Mouse (Mus musculus) megakaryocyte, embryonic 14.5 days (primary cell): ENCODE measurements around the gene Ccdc146. TPM values are rescaled to one million over a fixed set of nuclear protein-coding genes. Genes with fewer than 3 reads are reported as not detected.

ENCODE experiments used
- H3K27me3 ChIP-seq: replicated peaks from 2 replicates; pipeline ENCODE3; 2012; ENCODE audit warnings: inconsistent platforms
- H3K36me3 ChIP-seq: replicated peaks from 2 replicates; pipeline ENCODE3; 2012; ENCODE audit warnings: low read length, inconsistent platforms, mixed read lengths
- H3K4me1 ChIP-seq: 2 replicates; pipeline ENCODE4 v1.6.1; 2012; ENCODE audit warnings: inconsistent platforms
- H3K4me3 ChIP-seq: replicated peaks from 2 replicates; pipeline ENCODE3; 2012; ENCODE audit warnings: moderate library complexity, mild to moderate bottlenecking, inconsistent platforms
- H3K9me3 ChIP-seq: 2 replicates; pipeline ENCODE4 v1.6.1; 2012; ENCODE audit warnings: inconsistent platforms
- FLI1 ChIP-seq: IDR thresholded peaks from 2 replicates; pipeline ENCODE4 v1.6.1; 2012; ENCODE audit warnings: low read length, inconsistent platforms, mixed read lengths
- GATA1 ChIP-seq: IDR thresholded peaks from 3 replicates; pipeline ENCODE4 v1.6.1; 2012; ENCODE audit warnings: mixed read lengths, low read length, inconsistent platforms, borderline replicate concordance
- polyA plus RNA-seq: library from polyadenylated mRNA; stranded (reverse); fragments of >175 nt; gene quantifications from 2 replicates; pipeline ENCODE4 v1.2.3, GENCODE M21; 2012; ENCODE audit warnings: low replicate concordance; ENCODE audit not compliant: insufficient read depth

The Ccdc146 gene
- polyA plus RNA-seq, 1 experiment: not detected

DNA sequence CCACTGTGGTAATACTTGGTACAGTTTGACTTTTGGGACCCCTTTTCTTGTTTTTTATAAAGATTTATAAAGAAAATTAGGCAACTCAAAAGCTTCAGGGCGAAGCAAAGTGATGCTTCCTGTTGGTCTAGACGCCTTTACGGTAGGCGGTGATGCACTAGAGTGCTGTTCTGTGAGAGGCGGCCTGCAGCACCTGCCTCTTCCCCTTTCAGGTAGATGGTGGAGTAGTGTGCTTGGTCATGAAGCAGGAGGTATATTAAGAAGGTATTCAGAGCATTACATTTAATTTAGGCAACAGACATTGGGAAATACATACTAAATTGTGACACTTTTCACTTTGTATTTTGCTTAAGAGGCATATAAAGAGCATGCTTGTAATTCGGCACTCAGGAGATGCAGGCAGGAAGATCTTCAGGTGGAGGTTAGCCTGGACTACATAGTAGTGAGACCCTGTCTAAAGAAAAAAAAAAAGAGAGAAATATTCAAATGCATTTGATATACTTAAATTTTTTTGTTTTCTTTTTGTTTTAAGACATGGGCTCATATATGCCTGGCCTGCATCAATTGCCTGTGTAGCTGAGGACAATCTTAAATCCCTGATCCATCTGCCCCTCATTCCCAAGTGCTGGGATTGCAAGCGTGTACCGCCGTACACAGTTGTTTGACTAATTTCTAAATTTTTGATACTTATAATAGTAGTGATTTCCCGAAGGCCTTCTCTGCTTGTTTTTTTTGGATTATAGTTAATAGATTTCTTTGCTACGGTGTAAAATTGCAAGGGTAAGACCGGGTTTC is 169.5 kb downstream of the Ccdc146 start:
- Histone ChIP-seq H3K36me3 (peaks cover 85% of the 10 kb centered on the region), H3K27me3 (no peaks in the 10 kb centered on the region), H3K4me3 (no peak overlapping the region), H3K4me1 (peaks cover 84% of the 10 kb centered on the region), H3K9me3 (no peaks in the 10 kb centered on the region)
- TF ChIP-seq GATA1: no peak
- no peak for TF ChIP-seq FLI1

DNA sequence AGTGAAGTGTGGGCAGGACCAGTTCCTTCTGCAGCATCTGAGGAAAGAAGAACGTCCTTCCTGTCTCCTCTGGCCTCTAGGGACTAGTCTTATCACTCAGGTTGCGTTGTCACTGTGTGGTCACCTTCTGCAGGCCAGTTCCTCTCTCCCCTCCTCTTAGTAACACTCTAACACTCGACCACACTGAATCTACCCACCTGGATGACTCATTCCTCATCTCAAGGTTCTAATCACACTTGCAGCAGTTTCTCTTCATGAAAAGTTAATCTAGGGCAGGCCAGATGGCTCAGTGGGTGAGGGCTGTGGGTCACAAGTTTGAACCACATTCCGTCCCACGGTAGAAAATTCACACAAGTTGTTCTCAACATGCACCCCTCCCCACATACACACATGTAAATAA is 175.6 kb downstream of the Ccdc146 start:
- peaks cover 87% of the 10 kb centered on the region for H3K4me1 ChIP-seq
- H3K36me3 ChIP-seq: peaks cover 89% of the 10 kb centered on the region
- H3K4me3 ChIP-seq: peak overlapping the region; percentile 48
- no peak for TF ChIP-seq FLI1
- TF ChIP-seq GATA1: peak; percentile 53; the same call in 1 of the 3 replicates
- no peaks in the 10 kb centered on the region for H3K27me3 ChIP-seq
- H3K9me3 ChIP-seq: no peaks in the 10 kb centered on the region

DNA sequence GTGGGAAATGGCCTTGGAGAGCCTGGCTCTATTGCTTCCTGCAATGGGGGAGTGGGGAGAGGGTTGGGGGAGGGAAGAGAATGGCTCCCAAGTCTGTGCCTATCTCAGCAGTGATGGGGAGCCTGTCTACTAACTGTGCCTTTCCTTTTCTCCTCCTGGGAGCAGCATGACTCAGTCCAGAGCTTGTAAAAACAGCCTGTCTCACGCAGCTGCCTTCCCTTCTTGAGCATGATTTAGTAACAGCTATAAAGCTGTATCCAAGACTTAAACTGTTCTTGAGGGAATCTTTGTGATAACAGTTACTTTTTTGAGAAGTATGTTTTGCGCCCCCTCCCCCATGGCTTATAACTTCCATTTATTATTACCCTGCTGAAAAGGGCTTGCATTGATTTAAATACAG is 176.6 kb downstream of the Ccdc146 start:
- Histone ChIP-seq H3K4me1 (peaks cover 80% of the 10 kb centered on the region), H3K9me3 (no peaks in the 10 kb centered on the region), H3K36me3 (peaks cover 87% of the 10 kb centered on the region), H3K4me3 (no peak overlapping the region), H3K27me3 (no peaks in the 10 kb centered on the region)
- no peak for TF ChIP-seq GATA1
- no peak for TF ChIP-seq FLI1

DNA sequence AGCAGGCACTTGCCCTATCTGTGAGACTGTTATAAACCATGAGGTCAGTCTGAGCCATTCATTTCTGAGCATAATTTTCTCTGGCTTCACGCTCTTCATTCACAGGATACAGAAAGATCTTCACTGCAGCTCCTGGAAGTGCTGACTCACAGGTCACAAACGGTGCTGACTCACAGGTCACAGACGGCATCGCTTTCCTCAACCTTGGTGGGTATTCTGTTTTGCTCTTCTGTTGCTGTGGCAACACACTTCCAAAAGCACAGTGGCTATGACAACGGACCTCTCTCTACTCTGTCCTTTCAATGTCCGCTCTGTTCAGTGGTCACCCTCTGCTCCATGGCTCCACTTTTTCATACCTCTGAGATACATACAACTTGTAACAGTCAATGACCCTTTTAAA is 177.7 kb downstream of the Ccdc146 start:
- no peak for TF ChIP-seq FLI1
- TF ChIP-seq GATA1: no peak
- Histone ChIP-seq H3K9me3 (no peaks in the 10 kb centered on the region), H3K4me1 (peaks cover 71% of the 10 kb centered on the region)

DNA sequence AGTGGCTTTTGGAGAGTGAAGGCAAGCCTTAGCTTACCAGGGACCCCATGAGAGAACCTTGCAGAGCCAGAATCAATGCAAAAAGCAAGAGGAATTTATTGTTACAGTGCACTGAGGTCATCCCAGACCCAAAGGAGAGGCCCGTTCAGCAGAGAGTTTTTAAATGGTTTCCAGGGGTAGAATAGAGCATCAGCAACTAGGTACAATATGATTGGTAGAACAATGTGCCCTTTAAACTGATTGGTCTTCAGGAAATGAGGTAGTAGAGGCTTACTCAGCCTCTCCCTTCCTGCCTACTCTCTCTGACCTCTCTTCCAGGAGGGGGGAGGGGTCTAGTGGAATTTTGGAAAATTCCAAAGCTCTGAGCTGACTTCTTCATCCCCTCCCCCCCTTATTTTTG is 179.2 kb downstream of the Ccdc146 start:
- Histone ChIP-seq H3K4me3 (no peak overlapping the region), H3K4me1 (peaks cover 59% of the 10 kb centered on the region), H3K36me3 (peaks cover 66% of the 10 kb centered on the region), H3K27me3 (no peaks in the 10 kb centered on the region), H3K9me3 (no peaks in the 10 kb centered on the region)
- TF ChIP-seq FLI1 (no peak), GATA1 (no peak)

More for the DNA sequence above, 177.7 kb downstream of the Ccdc146 start:
- H3K4me3 ChIP-seq: no peak overlapping the region
- H3K36me3 ChIP-seq: peaks cover 82% of the 10 kb centered on the region
- no peaks in the 10 kb centered on the region for H3K27me3 ChIP-seq

DNA sequence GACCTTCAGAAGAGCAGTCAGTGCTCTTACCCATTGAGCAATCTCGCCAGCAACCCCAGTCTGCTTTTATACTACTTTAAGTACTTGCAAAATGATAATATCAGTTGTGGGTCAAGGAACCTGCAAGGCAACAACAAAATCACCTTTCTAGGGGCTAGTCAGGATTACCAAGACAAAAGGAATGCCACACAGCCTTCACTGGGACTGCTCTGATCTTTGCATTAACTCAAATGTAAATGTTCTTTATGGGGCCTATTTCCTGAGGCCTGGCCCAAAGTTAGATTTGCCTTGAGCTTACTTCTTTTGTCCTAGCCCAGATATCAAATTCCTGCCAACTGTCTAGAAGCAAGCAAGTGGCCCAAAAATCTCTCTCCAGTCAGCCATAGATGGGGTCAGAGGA is 179.9 kb downstream of the Ccdc146 start:
- no peak overlapping the region for H3K4me3 ChIP-seq
- peaks cover 59% of the 10 kb centered on the region for H3K36me3 ChIP-seq
- no peaks in the 10 kb centered on the region for H3K27me3 ChIP-seq
- TF ChIP-seq GATA1 (no peak), FLI1 (no peak)
- peaks cover 53% of the 10 kb centered on the region for H3K4me1 ChIP-seq
- no peaks in the 10 kb centered on the region for H3K9me3 ChIP-seq

Other genes with a start within 250 kb of the Ccdc146 start
- 14.9 and 19.2 TPM in 2 replicates for gene Gsap, start 238.4 kb downstream of the Ccdc146 start, polyA plus RNA-seq
- 0.71 and 3.3 TPM in 2 replicates for gene Fgl2, start 52.0 kb downstream of the Ccdc146 start, polyA plus RNA-seq
- gene Fam185a, start 281 bp upstream of the Ccdc146 start, polyA plus RNA-seq: 0.46 TPM in 1 of 2 replicates, not detected in the other
- not detected in 2 replicates for gene Lrrc17, start 118.9 kb upstream of the Ccdc146 start, polyA plus RNA-seq
- not detected in 2 replicates for gene Fbxl13, start 221.0 kb upstream of the Ccdc146 start, polyA plus RNA-seq
- gene Armc10, start 221.1 kb upstream of the Ccdc146 start, polyA plus RNA-seq: 17.2 and 24.5 TPM in 2 replicates